Mouse (Mus musculus) embryonic stem cell, embryonic (primary cell): ENCODE results near the gene Hp1bp3.

Experiments
- CTCF ChIA-PET, 4 experiments: fragments of 300-600 bp in 2 of 4; fragments of 350-600 bp in 2 of 4; sonication (Branson Sonifier 250); formaldehyde crosslinking; loops; one replicate each; lab custom pipeline; 2022; ENCODE audit warnings: inconsistent platforms in 2 of 4; lab: Charles Lee
- POLR2A ChIA-PET, 4 experiments: fragments of 300-600 bp in 2 of 4; fragments of 350-600 bp in 2 of 4; sonication (Branson Sonifier 250); formaldehyde crosslinking; loops; one replicate each; lab custom pipeline; 2022; ENCODE audit warnings: antibody characterized with exemption in 4 of 4, inconsistent platforms in 1 of 4; lab: Charles Lee

Gene Hp1bp3

DNA sequence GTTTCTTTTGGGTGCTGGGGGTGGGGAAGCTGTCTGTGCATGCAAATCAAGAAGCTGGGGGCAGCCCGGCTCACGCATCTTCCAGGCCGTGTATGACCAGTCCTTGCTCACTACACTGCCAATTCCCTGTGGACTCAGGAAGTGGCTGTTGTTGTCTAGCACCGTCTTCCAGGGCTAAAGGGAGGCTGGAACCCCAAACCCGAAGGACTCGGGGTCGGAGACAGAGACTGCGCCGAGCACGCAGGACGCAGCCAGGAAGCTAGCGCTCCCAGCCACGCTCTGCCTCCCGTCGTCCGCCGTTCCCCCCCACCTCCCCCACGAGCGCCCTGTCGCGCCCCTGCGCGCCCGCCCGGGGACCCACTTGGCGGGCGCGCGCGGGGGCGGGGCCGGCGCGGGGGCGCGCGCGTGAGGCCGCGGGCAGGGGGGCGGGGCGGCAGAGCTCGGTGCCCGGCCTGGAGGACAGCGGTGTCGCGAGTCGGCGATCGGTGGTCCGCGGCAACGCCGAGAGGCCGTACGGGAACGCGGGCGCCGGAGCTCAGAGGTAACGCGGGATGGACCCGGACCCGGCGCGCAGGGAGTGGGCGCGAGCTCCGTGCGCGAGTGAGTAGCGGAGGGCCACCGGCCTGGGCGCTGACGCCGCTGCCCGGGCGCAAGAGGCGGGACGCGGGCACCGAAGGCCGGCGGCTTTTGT, at the start of gene Hp1bp3:
Gene Hp1bp3 (plus strand): TSS at position 97 of the 691 bp plus-strand sequence.
- ChIA-PET CTCF (interaction anchor here in 3 of 4 experiments (0.5 to 1.4 kb wide), 10 partner anchors 36 to 486 kb away, joined by 3 to 7 read pairs (median 3); partner anchors contain the start of gene Eif4g3 (in 1 of the 3)), POLR2A (interaction anchor here (0.6 to 2.4 kb wide), 21 partner anchors 9 to 565 kb away, joined by 3 to 20 read pairs (median 4); partner anchors contain the start of genes Ddost (in 3 of the 4), Kif17 (in 2 of the 4) and Sh2d5 (in 2 of the 4))

DNA sequence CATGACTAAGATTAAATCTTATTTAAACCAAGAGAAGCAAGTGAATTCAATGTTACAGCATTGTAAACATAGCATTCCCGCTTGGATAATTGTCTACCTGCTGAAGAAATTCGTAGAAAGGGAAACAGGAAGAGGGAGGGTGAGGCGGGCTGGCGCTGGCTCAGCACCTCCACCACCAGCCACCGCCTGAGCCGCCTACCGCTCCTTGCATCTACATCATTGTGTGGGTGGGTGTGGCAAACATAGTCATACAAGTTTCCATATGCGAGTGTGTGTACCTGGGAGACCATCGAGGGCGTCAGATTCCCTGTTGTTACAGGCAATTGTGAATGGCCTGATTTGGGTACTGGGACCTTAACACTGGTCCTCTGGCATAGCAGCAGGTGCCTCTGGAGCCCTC, 49.6 kb upstream of the Hp1bp3 start:
- POLR2A ChIA-PET = interaction anchor here in 1 of 4 experiments (0.9 kb wide), 1 partner anchor 203 kb away, joined by 4 read pairs; no protein-coding TSS in a partner anchor
- CTCF ChIA-PET = interaction anchor here in 2 of 4 experiments (0.6 to 1.9 kb wide), 3 partner anchors 12 to 198 kb away, joined by 3 to 6 read pairs (median 4); no protein-coding TSS in a partner anchor

DNA sequence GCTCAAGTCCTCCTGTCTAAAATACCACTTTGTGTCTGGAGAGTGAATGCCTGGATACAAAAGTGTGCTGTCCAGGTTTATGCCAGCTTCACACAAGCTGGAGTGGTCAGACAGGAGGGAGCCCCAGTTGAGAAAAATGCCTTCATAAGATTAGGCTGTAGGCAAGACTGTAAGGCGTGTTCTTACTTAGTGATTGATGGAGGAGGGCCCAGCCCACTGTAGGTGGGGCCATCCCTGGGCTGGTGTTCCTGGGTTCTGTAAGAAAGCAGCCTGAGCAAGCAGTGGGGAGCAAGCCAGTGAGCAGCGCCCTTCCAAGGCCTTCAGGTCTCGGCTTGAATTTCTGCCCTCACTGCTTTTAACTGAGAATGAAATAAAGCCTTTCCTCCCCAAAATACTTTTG, 47.9 kb upstream of the Hp1bp3 start:
- ChIA-PET POLR2A (no interaction called here), CTCF (no interaction called here)

DNA sequence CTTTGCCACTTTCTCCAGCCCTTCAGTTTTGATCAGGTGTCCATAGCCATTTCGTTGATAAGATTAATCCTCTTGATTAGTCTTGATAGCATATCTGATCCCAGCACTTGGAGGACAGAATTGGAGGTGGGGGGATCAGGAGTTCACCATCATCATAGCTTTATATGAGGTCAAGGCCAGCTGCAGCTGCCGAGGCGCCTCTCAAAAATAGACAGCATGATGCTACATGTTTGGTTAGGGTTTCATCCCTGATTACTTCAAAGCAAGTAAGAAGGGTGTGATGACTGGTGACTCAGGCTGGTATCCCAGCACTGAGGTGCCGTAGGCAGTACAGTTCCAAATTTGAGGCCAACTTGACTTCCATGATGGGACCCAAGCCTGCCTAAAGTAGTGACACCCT, 46.7 kb upstream of the Hp1bp3 start:
- POLR2A ChIA-PET = interaction anchor here in 1 of 4 experiments (0.6 kb wide), 1 partner anchor 8 kb away, joined by 3 read pairs; no protein-coding TSS in a partner anchor
- CTCF ChIA-PET = interaction anchor here in 3 of 4 experiments (0.5 to 1.2 kb wide), 3 partner anchors 15 to 206 kb away, joined by 3 to 7 read pairs (median 4); no protein-coding TSS in a partner anchor

DNA sequence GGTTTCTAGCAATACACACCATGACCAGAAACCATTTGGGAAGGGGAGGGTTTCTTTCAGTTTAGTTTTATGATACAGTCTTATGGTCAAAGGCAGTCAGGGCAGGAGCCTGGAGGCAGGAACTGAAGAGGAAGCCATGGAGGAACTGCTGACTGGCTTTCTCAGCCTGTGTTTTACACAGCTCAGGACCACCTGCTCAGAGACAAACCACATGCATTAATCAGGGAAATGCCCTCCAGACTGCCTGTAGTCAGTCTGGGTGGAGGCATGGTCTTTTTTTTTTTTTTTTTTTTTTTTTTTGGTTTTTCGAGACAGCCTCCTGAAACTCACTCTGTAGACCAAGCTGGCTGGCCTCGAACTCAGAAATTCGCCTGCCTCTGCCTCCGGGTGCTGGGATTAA, 43.4 kb upstream of the Hp1bp3 start:
- CTCF ChIA-PET = interaction anchor here (0.5 to 1.3 kb wide), 7 partner anchors 13 to 773 kb away, joined by 3 to 7 read pairs (median 4); no protein-coding TSS in a partner anchor
- POLR2A ChIA-PET = interaction anchor here in 2 of 4 experiments (0.6 to 0.9 kb wide), 3 partner anchors 12 to 848 kb away, joined by 3 to 7 read pairs (median 7); no protein-coding TSS in a partner anchor

DNA sequence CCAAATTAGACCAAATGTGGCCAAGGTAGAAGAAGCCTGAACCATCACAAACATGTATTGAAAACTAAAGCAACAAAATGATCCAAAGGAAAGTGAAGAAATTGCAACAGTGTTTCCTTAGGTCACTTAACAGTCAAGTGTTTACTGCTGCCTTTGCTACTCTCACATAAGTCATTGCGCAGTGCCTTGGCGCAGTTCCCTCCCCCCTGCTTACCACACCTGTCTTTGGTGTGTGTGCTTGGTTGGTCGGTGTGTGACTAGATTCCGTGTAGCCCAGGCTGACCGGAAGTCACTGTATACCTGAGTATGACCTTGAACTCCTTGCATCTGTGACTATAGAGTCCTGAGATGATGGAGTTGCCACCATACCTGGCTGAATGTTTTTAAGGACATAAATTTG, 36.7 kb upstream of the Hp1bp3 start:
- POLR2A ChIA-PET = no interaction called here

DNA sequence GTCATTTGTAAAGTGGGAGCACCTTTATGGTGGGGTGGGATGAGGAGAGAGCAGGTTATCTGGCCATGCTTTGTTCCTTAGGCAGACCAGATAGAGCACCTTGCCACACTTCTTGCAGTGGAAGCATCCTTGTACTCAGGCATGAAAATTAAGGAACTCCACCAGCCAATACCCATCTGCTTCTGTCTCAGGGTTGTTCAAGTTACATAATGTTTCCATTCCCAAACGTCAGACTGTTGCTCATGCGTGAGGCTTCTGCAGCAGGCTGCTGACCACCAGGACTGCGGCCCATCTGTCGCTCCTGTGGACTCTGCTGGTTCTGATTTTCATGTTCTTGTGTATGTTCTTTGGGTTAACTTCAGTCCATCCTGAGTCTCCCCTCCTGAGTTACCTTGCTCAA, 35.4 kb upstream of the Hp1bp3 start:
- CTCF ChIA-PET = no interaction called here
- POLR2A ChIA-PET = no interaction called here

More for the DNA sequence above, 36.7 kb upstream of the Hp1bp3 start:
- CTCF ChIA-PET = no interaction called here

DNA sequence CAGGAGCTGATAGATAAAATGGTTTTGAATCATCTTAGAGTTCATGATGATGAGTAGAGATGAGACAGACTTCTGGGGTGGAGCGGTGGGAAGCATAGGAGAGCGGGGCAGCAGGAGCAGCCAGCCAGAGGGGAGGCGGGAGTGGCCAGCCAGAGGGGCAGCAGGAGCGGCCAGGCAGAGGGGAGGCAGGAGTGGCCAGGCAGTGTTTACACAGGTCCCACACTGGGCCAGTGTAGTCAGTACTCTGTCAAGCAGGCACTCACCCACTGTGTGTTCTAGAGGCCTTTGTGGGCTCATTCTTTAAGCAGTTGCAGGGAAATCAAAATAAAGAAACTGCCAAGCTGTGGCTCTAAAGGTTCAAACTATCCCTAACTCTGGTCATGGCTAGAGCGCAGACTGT, 32.0 kb upstream of the Hp1bp3 start:
- ChIA-PET POLR2A (interaction anchor here in 1 of 4 experiments (1.2 kb wide), 1 partner anchor 216 kb away, joined by 3 read pairs; no protein-coding TSS in a partner anchor), CTCF (no interaction called here)

DNA sequence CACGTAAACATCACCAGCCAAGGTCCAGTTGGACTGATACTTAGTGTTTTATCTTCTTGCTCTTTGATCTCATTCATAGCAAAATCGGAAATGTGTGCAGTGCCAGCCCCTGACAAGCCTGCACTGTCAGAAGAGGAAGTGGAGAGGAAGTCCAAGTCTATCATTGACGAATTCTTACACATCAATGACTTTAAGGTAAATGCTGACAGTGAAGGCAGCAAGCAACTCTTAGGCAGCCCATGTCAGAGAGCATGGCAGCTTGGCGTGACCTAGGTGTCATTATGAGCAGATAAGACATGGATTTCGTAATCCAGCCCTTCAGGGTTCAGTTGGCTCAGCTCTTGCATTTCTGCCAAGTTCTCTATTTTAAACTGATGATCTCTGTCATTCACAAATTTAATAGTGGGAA, 31.5 kb upstream of the Hp1bp3 start:
- POLR2A ChIA-PET = no interaction called here
- CTCF ChIA-PET = no interaction called here

DNA sequence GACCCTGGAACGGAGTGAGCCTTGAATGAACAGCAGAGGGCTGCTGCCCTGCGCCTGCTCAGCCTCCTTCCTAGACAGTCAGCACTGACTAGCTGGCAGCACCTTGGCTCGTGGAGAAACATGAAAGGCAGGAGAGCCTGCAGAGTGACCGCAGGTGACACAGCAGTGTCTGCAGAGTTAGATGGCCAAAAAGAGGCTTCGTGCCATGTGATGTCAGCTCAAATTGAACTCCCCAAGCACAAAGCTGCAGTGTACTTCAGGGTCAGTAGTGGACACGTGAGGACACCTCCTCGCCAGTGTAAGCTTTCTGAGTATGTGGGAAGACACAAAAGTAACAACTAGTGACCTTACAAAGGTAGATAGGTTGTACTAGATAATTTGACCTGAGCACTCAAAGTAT, 30.1 kb upstream of the Hp1bp3 start:
- ChIA-PET CTCF (interaction anchor here in 1 of 4 experiments (0.6 kb wide), 1 partner anchor 13 kb away, joined by 4 read pairs; no protein-coding TSS in a partner anchor), POLR2A (interaction anchor here in 1 of 4 experiments (1.1 kb wide), 1 partner anchor 10 kb away, joined by 3 read pairs; no protein-coding TSS in a partner anchor)

DNA sequence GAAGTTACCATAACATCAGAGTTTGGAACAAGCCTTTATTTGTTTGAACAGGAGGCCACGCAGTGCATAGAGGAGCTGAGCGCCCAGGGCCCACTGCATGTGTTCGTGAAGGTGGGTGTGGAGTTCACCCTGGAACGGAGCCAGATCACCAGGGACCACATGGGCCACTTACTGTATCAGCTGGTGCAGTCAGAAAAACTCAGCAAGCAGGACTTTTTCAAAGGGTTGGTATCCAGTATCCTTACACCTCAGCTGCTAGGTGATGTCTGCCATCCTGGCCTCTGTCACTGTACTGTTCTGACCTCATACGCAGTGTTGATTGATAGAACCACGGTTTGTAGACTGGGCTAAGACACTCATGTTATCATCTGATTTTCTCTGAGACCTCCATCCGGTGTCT, 28.1 kb upstream of the Hp1bp3 start:
- ChIA-PET CTCF (interaction anchor here in 2 of 4 experiments (0.6 to 1.4 kb wide), 3 partner anchors 95 to 242 kb away, joined by 3 to 4 read pairs (median 3); no protein-coding TSS in a partner anchor), POLR2A (interaction anchor here in 1 of 4 experiments (0.7 kb wide), 1 partner anchor 106 kb away, joined by 3 read pairs; no protein-coding TSS in a partner anchor)

DNA sequence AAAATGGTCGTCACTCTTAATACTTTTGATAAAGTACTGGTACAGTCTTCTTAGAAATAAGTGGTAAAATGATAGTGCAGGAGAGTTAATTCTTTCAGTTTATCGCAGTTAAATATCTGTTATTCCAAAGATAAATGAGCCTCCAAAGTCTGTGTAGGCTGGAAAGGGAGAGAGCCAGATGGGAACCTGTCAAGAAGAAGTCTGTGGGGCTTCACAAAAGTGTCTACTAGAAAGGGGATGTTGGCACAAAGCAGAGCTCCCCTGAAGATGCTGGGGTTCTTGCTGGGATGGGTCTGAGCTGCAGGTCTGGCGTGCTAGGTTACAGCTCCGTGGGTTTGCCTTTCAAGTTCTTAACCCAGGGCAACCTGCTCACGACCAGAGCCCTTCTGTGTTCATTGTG, 23.5 kb upstream of the Hp1bp3 start:
- CTCF ChIA-PET = interaction anchor here in 1 of 4 experiments (1.0 kb wide), 2 partner anchors 90 to 186 kb away, joined by 3 read pairs; no protein-coding TSS in a partner anchor

DNA sequence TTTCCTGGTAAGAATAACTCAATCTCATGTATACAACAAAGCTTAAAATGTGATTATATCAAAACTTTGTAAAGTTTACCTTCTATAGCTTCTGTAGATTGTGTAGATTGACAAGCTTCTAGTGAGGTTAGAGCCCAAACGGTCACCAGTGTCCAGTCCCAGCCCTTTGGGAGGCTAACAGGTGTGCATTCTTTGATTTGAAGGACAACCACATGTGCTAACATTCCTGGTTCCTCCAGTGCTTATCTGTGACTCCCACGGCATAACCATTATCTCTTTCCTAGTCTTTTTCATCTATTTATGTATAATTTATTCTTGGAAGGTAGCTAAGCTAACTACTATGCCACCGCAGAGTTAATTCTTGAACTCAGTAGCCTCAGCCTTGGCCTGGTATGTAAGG, 15.3 kb upstream of the Hp1bp3 start:
- CTCF ChIA-PET = interaction anchor here in 1 of 4 experiments (0.7 kb wide), 1 partner anchor 82 kb away, joined by 3 read pairs; no protein-coding TSS in a partner anchor
- POLR2A ChIA-PET = interaction anchor here in 1 of 4 experiments (1.5 kb wide), 1 partner anchor 16 kb away, joined by 5 read pairs; the partner anchor contains the start of gene Hp1bp3

More for the DNA sequence above, 23.5 kb upstream of the Hp1bp3 start:
- POLR2A ChIA-PET = no interaction called here

DNA sequence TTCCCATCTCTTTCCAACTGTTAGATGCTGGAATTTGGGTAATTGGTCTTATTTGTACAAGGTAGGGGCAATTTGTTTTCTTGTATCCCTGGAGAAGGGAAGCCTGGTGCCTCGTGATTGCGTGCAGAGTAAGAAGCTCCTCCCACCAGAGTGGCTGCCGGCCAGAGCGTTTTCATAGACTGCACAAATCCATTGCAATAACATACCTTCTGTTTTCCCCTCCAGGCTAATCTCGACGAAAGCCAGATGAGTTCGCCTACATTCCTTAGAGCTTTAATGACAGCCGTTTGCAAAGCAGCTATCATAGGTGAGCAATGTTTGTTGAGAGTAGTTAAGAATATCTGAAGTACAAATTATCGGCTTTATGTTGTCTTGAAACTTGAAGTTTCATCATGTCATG, 14.4 kb upstream of the Hp1bp3 start:
- ChIA-PET POLR2A (interaction anchor here in 2 of 4 experiments (0.6 to 1.5 kb wide), 3 partner anchors 7 to 928 kb away, joined by 3 to 5 read pairs (median 3); partner anchors contain the start of gene Hp1bp3 (in 1 of the 2)), CTCF (interaction anchor here in 1 of 4 experiments (0.6 kb wide), 1 partner anchor 181 kb away, joined by 3 read pairs; no protein-coding TSS in a partner anchor)

DNA sequence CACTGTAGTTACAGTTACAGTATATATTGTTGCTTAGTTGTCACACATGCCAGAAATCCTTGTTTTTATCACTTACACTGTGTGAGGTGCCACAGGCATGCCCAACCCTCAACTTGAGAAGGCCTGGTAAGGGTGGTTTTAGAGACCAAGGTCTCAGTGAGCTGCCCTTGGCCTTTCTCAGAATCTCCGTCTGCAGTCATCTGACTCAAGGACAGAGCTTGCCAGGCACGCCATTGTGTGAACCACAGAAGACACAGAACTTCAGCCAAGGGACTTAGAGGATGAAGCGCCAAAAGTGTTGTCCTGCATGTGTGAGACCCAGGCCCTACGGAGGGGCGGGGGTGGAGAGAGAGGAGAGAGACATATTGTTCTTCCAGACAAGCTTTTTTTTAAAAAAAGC, 6.0 kb upstream of the Hp1bp3 start:
- POLR2A ChIA-PET = interaction anchor here in 1 of 4 experiments (1.0 kb wide), 1 partner anchor 14 kb away, joined by 3 read pairs; no protein-coding TSS in a partner anchor

DNA sequence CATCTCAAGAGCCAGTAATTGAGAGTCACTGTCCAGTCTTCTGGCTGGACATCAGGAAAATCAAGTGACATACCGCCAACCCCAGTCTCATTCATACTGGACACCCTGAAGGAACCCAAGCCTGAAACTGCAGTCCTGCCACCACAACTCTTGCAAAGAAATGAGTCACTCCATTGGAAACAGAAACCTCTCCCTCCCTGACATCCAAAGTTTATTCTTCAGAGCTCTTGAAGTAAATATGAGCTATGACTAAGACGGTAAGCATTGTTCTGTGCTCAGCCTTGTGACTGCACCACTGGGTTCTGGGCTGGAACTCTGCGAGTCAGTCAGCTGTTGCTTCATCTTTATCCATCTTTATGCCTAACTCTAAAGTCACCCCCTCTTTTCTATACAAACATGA, 2.2 kb upstream of the Hp1bp3 start:
- CTCF ChIA-PET = no interaction called here
- POLR2A ChIA-PET = interaction anchor here in 1 of 4 experiments (1.5 kb wide), 1 partner anchor 33 kb away, joined by 3 read pairs; no protein-coding TSS in a partner anchor

More for the DNA sequence above, 6.0 kb upstream of the Hp1bp3 start:
- CTCF ChIA-PET = interaction anchor here in 1 of 4 experiments (1.0 kb wide), 1 partner anchor 72 kb away, joined by 3 read pairs; no protein-coding TSS in a partner anchor

DNA sequence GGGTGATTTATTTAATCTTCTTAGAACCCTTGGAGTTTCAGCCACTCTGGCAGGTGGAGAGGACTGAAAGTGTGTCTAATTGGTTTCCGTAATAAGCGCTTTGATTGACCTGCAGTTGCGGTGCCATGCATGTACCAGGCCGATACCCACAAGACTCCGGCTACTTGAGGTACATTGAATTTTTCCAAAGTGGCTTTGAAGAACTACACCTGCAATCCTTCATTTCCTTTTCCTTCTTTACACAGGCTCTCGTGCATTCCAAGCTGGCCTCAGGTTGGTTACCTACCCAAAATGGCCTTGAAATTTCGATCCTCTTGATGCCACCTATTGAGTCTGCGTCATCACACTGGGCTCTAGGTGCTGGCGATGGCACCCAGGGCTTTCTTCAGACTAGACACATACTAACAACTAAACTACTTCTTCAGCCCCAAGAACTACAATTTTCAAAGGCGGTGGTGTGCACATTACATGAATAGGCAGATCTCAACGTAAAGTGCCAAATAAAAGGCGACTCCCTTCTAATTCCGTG, 361 bp upstream of the Hp1bp3 start:
- CTCF ChIA-PET = interaction anchor here in 3 of 4 experiments (0.5 to 1.4 kb wide), 7 partner anchors 36 to 486 kb away, joined by 3 to 7 read pairs (median 3); partner anchors contain the start of gene Eif4g3 (in 1 of the 3)

DNA sequence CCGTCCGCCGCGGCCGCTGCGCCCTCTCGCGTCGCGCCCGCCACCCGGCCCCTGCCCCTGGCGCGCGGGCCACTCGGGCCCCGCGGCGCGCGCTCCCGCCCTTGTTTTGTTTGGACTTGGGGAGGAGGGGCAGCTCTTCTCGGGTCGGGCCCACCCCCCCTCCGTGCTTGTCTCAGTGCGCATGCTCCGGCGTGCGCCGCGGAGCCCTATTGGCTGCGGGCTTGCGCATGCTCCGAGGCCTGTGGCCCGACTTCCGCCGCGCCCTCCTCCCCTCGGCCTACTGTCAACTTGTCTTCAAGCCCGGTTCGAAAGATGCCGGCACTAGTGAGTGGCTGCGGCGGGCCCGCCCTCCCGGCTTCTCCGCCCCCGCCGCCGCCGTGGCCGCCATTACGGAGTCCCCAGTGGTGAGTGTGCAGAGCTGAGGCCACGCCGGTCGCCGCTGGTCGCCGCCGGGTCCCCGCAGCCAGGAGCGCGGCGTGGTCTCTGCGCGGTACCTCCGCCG, 846 bp downstream of the Hp1bp3 start:
- CTCF ChIA-PET = interaction anchor here in 3 of 4 experiments (0.7 to 1.4 kb wide), 8 partner anchors 35 to 306 kb away, joined by 3 to 6 read pairs (median 3); partner anchors contain the start of gene Eif4g3 (in 1 of the 3)
- POLR2A ChIA-PET = interaction anchor here (0.6 to 2.4 kb wide), 23 partner anchors 9 to 565 kb away, joined by 3 to 20 read pairs (median 4); partner anchors contain the start of genes Ddost (in 3 of the 4), Kif17 (in 1 of the 4) and Sh2d5 (in 1 of the 4)

More for the DNA sequence above, 361 bp upstream of the Hp1bp3 start:
- POLR2A ChIA-PET = interaction anchor here (0.9 to 2.4 kb wide), 13 partner anchors 10 to 255 kb away, joined by 3 to 20 read pairs (median 4); partner anchors contain the start of genes Kif17 (in 2 of the 4), Sh2d5 (in 2 of the 4) and Ddost (in 1 of the 4)
